Mouse (Mus musculus) intestine, postnatal 0 days (tissue): ENCODE measurements around the gene Gbx2. TPM values are rescaled to one million over a fixed set of nuclear protein-coding genes. Genes with fewer than 3 reads are reported as not detected.

Experiments used
- ATAC-seq: fragments of 200-750 bp; cut with Nextera tagmentation; 2 replicates; pipeline ENCODE4 v1.8.0; 2017; ENCODE audit warnings: mild to moderate bottlenecking, moderate TSS enrichment, moderate library complexity
- H3K27ac ChIP-seq: fragments of 300-500 bp; sonication (generic); 2 replicates; pipeline ENCODE4 v1.5.1; 2014; ENCODE audit warnings: mild to moderate bottlenecking, low read depth, low read length, moderate library complexity
- H3K27me3 ChIP-seq: fragments of 300-500 bp; sonication (generic); replicated peaks from 2 replicates; pipeline ENCODE4 v1.6.1; 2014; ENCODE audit warnings: low read length, mixed read lengths; ENCODE audit not compliant: control insufficient read depth, insufficient read depth
- H3K36me3 ChIP-seq: fragments of 300-500 bp; sonication (generic); 2 replicates; pipeline ENCODE4 v1.6.1; 2014; ENCODE audit warnings: mild to moderate bottlenecking, moderate library complexity; ENCODE audit not compliant: control insufficient read depth, insufficient read depth
- H3K4me1 ChIP-seq: fragments of 300-500 bp; sonication (generic); replicated peaks from 2 replicates; pipeline ENCODE4 v1.6.1; 2014; ENCODE audit warnings: antibody characterized with exemption, low read length, mixed read lengths; ENCODE audit not compliant: control insufficient read depth, insufficient read depth
- H3K4me2 ChIP-seq: fragments of 300-500 bp; sonication (generic); replicated peaks from 2 replicates; pipeline ENCODE4 v1.6.1; 2014; ENCODE audit warnings: low read depth, mild to moderate bottlenecking, moderate library complexity
- H3K4me3 ChIP-seq: fragments of 300-500 bp; sonication (generic); 2 replicates; pipeline ENCODE4 v1.5.1; 2014; ENCODE audit warnings: low read depth, low read length
- H3K9ac ChIP-seq: fragments of 300-500 bp; sonication (generic); 2 replicates; pipeline ENCODE4 v1.6.1; 2014; ENCODE audit warnings: mild to moderate bottlenecking, low read depth, low read length
- H3K9me3 ChIP-seq: fragments of 300-500 bp; sonication (generic); 2 replicates; pipeline ENCODE4 v1.6.1; 2016; ENCODE audit warnings: mixed run types; ENCODE audit not compliant: control insufficient read depth
- CTCF ChIP-seq: sonication (generic); IDR thresholded peaks from 2 replicates; pipeline ENCODE4 v1.5.1; 2016; ENCODE audit warnings: low read depth, mild to moderate bottlenecking, control low read depth, antibody characterized with exemption, moderate library complexity
- WGBS: fragments of 180-500 bp; shearing (Covaris S2); extraction: QIAGEN DNeasy Blood & Tissue Kit; methylation state at CpG from one replicate; pipeline ENCODE4 v1.1.7; 2014; 5-methylcytosine and 5-hydroxymethylcytosine counted together
- polyA plus RNA-seq: library from polyadenylated mRNA; unstranded; fragments of >200 nt; fragmentation: Nextera tagmentation; extraction: Ambion mirVana; gene quantifications from 2 replicates; pipeline ENCODE4 v1.2.1, GENCODE M21; 2015

Gene Gbx2
- polyA plus RNA-seq, 1 experiment from 2014 or later: 0.08 TPM

DNA sequence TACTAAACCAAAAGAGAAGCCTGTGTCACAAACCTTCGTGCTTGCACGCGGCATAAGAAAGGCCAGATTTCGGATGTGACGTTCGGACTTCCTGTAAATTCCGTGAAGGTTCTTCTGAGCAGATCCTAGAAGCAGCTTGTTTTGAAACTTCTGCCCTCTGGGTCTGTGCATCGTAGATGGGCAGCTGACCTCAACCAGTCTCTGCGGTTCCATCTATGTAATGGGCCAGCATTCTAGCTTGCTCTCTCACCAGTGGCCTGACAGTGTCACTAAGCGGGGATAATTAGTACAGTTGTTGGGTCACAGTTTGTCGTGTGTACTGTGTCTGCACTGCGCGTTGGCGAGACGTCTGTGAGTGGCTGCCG is 8.6 kb upstream of the Gbx2 start:
- Histone ChIP-seq H3K9me3 (no peaks in the 10 kb centered on the region), H3K4me3 (no peak overlapping the region), H3K27me3 (peaks cover 97% of the 10 kb centered on the region), H3K4me1 (0 out of 2 replicates have a peak, but pooled peaks cover 4% of the 10 kb centered on the region), H3K9ac (no peak overlapping the region), H3K27ac (no peak overlapping the region), H3K4me2 (no peak overlapping the region), H3K36me3 (no peaks in the 10 kb centered on the region)
- WGBS: 37% methylated on average over 16 of the region's 16 CpGs
- no peak for TF ChIP-seq CTCF
- no peak for ATAC-seq

DNA sequence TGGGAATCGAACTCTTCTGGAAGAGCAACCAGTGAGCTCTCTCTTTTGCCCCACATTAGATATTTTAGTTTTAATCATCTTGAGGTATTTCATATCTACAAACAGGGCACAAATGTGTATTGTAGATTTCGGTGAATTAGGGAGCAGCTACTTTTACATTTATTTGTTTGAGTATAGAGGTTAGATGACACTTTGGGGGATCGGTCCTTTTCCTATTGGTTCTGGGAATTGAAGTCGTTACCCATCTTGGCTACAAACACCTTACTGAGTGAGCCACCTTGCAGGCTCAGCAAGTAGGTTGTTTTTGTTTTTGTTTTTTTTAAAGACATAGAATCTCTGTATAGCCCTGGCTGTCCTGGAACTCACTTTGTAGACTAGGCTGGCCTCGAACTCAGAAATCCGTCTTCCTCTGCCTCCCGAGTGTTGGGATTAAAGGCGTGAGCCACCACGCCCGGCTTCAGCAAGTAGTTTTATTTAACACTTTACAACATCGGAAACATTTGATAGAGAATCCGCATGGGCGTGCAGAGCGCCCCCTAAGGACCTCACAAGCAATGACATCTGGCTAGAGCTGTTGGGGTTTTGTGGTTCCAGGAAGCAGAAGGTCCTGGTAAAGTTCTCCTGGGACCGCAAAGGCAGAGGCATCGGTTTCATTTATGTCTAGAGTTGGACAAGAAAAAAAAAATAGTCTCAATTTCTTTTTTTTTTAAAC is 8.1 kb upstream of the Gbx2 start:
- no peak overlapping the region for H3K27ac ChIP-seq
- H3K4me2 ChIP-seq: no peak overlapping the region
- 32% methylated on average over 16 of the region's 16 CpGs for WGBS
- no peak overlapping the region for H3K4me3 ChIP-seq
- TF ChIP-seq CTCF: peak; percentile 62
- H3K9ac ChIP-seq: no peak overlapping the region
- H3K36me3 ChIP-seq: no peaks in the 10 kb centered on the region
- no peaks in the 10 kb centered on the region for H3K9me3 ChIP-seq
- peaks cover 97% of the 10 kb centered on the region for H3K27me3 ChIP-seq
- no peak for ATAC-seq
- H3K4me1 ChIP-seq: 0 out of 2 replicates have a peak, but pooled peaks cover 4% of the 10 kb centered on the region

GRCm38 (mm10) chr1:89935493-89936348 is 4.7 kb upstream of the Gbx2 start:
- Histone ChIP-seq H3K4me1 (0 out of 2 replicates have a peak, but pooled peaks cover 4% of the 10 kb centered on the region), H3K36me3 (no peaks in the 10 kb centered on the region), H3K4me2 (no peak overlapping the region), H3K27me3 (peaks cover 96% of the 10 kb centered on the region), H3K9ac (no peak overlapping the region), H3K9me3 (no peaks in the 10 kb centered on the region), H3K4me3 (no peak overlapping the region), H3K27ac (no peak overlapping the region)
- 7% methylated on average over 29 of the region's 29 CpGs for WGBS
- no peak for TF ChIP-seq CTCF
- no peak for ATAC-seq

GRCm38 (mm10) chr1:89934316-89935260 is 3.6 kb upstream of the Gbx2 start:
- TF ChIP-seq CTCF: no peak
- Histone ChIP-seq H3K4me2 (no peak overlapping the region), H3K36me3 (no peaks in the 10 kb centered on the region), H3K9me3 (no peaks in the 10 kb centered on the region), H3K4me3 (no peak overlapping the region), H3K9ac (no peak overlapping the region), H3K27me3 (peaks cover 97% of the 10 kb centered on the region), H3K27ac (no peak overlapping the region), H3K4me1 (no peaks in the 10 kb centered on the region)
- no peak for ATAC-seq
- WGBS: 12% methylated on average over 19 of the region's 19 CpGs

- ATAC-seq: no peak
- no peak overlapping the region for H3K27ac ChIP-seq
- no peaks in the 10 kb centered on the region for H3K4me1 ChIP-seq
- no peak overlapping the region for H3K4me3 ChIP-seq
- H3K36me3 ChIP-seq: no peaks in the 10 kb centered on the region
- no peak overlapping the region for H3K4me2 ChIP-seq
- H3K9ac ChIP-seq: no peak overlapping the region
- no peak for TF ChIP-seq CTCF
- peaks cover 97% of the 10 kb centered on the region for H3K27me3 ChIP-seq
- 3% methylated on average over 21 of the region's 21 CpGs for WGBS
- no peaks in the 10 kb centered on the region for H3K9me3 ChIP-seq
These were observed 2.8 kb upstream of the Gbx2 start for GRCm38 (mm10) chr1:89933786-89934185.
